Mouse (Mus musculus): ENCODE measurements around the gene Igbp1.

Igbp1 gene

GRCm38 (mm10) chrX:100494068-100494978, at the start of gene Igbp1:
Gene Igbp1 (plus strand): TSS chrX:100494291.
- peak; percentile 63 to 64 for DNase-seq

- DNase-seq, result no peak
Measured at GRCm38 (mm10) chrX:100468047-100468446, 26.0 kb upstream of the Igbp1 start.

- DNase-seq, result no peak
Measured at GRCm38 (mm10) chrX:100470126-100470525, 24.0 kb upstream of the Igbp1 start.

- no peak for DNase-seq
Measured at GRCm38 (mm10) chrX:100471491-100471890, 22.6 kb upstream of the Igbp1 start.

GRCm38 (mm10) chrX:100475569-100476223, 18.4 kb upstream of the Igbp1 start:
- DNase-seq, result no peak

GRCm38 (mm10) chrX:100480317-100480716, 13.8 kb upstream of the Igbp1 start:
- DNase-seq, result peak; percentile 51 to 55

GRCm38 (mm10) chrX:100493500-100494067, 507 bp upstream of the Igbp1 start:
- peak in 1 of 2 experiments; percentile 2 for DNase-seq

GRCm38 (mm10) chrX:100504175-100504851, 10.2 kb downstream of the Igbp1 start:
- DNase-seq, result no peak

GRCm38 (mm10) chrX:100508164-100508563, 14.1 kb downstream of the Igbp1 start:
- DNase-seq, result no peak

GRCm38 (mm10) chrX:100509921-100510320, 15.8 kb downstream of the Igbp1 start:
- DNase-seq, result no peak

GRCm38 (mm10) chrX:100516683-100517082, 22.6 kb downstream of the Igbp1 start:
- no peak for DNase-seq

GRCm38 (mm10) chrX:100517626-100518025, 23.5 kb downstream of the Igbp1 start:
- no peak for DNase-seq

- DNase-seq, result no peak
Measured at GRCm38 (mm10) chrX:100518532-100518931, 24.4 kb downstream of the Igbp1 start.

GRCm38 (mm10) chrX:100524471-100524870, 30.4 kb downstream of the Igbp1 start, which contains the start of gene Dgat2l6:
Gene Dgat2l6 (plus strand): TSS chrX:100524838.
- no peak for DNase-seq

- no peak for DNase-seq
Measured at GRCm38 (mm10) chrX:100556026-100556425, 61.9 kb downstream of the Igbp1 start.

- DNase-seq, result no peak
Measured at GRCm38 (mm10) chrX:100565696-100566095, 71.6 kb downstream of the Igbp1 start.
